ENCODE assay signal across 8 mouse cellular contexts in genomic region chr9:66505141-66505917, GRCm38 (mm10). TPM values are rescaled to one million over a fixed set of nuclear protein-coding genes. Genes with fewer than 3 reads are reported as not detected.
DNase-seq lines count a peak whose midpoint lies in the region; ATAC-seq lines count a peak whose summit lies in the region.

No protein-coding gene starts in this region.

- DNase-seq in heart, postnatal 36 days: no peak
- DNase-seq in c-Kit-positive CD71-positive TER-119-negative erythroid progenitor cells, embryonic 14.5 days (ENCODE audit: low read depth): peak; percentile 90
- peak; percentile 85 for DNase-seq in induced T-regulatory cell, adult 2 months (ENCODE audit: low read depth)
- DNase-seq in spleen, postnatal 10 days (ENCODE audit: low spot score in 2 of 2): peak; percentile 66 to 82
- no peak for DNase-seq in gastrocnemius, adult 8-10 months (ENCODE audit: low spot score in 2 of 2)
- DNase-seq in left cerebral cortex, adult 18-20 months (ENCODE audit: low spot score in 2 of 2): no peak

- 62% methylated on average over 9 of the region's 9 CpGs for WGBS in heart, embryonic 11.5 days (ENCODE audit: insufficient replicate concordance)
- WGBS in kidney, embryonic 16.5 days: 76% methylated on average over 9 of the region's 9 CpGs

- 0 out of 2 replicates have a peak, but pooled peaks have one; percentile 52 for ATAC-seq in heart, embryonic 11.5 days (replicated peaks; ENCODE audit: insufficient number of reproducible peaks, low FRiP score, low TSS enrichment)
- no peak for ATAC-seq in kidney, embryonic 16.5 days (ENCODE audit: low FRiP score, low TSS enrichment)

- no peaks in the 10 kb centered on the region for H3K27me3 ChIP-seq in heart, embryonic 11.5 days (ENCODE audit: control insufficient read depth, insufficient read depth, low read length)
- H3K27me3 ChIP-seq in kidney, embryonic 16.5 days (ENCODE audit: insufficient read depth, low read length): no peaks in the 10 kb centered on the region

- H3K36me3 ChIP-seq in heart, embryonic 11.5 days (ENCODE audit: control insufficient read depth, insufficient read depth, low read length): peaks cover 13% of the 10 kb centered on the region
- peaks cover 47% of the 10 kb centered on the region for H3K36me3 ChIP-seq in kidney, embryonic 16.5 days (ENCODE audit: insufficient read depth, low read length)

- H3K27ac ChIP-seq in heart, embryonic 11.5 days (ENCODE audit: low read depth, low read length): peak overlapping the region; percentile 36
- no peak overlapping the region for H3K27ac ChIP-seq in kidney, embryonic 16.5 days (ENCODE audit: low read length)

- no peak overlapping the region for H3K4me2 ChIP-seq in heart, embryonic 11.5 days
- no peak overlapping the region for H3K4me2 ChIP-seq in kidney, embryonic 16.5 days (replicated peaks; ENCODE audit: low read depth, low read length)

- H3K4me1 ChIP-seq in heart, embryonic 11.5 days (ENCODE audit: control insufficient read depth, insufficient read depth, low read length): peaks cover 8% of the 10 kb centered on the region
- peaks cover 8% of the 10 kb centered on the region for H3K4me1 ChIP-seq in kidney, embryonic 16.5 days (ENCODE audit: insufficient read depth, low read length)

- peak overlapping the region; percentile 40; the same call in 1 of the 2 replicates for H3K9ac ChIP-seq in heart, embryonic 11.5 days (ENCODE audit: low read depth, low read length)
- H3K9ac ChIP-seq in kidney, embryonic 16.5 days (replicated peaks; ENCODE audit: low read length): no peak overlapping the region

- no peaks in the 10 kb centered on the region for H3K9me3 ChIP-seq in heart, embryonic 11.5 days (replicated peaks; ENCODE audit: control insufficient read depth, low read length)
- H3K9me3 ChIP-seq in kidney, embryonic 16.5 days (ENCODE audit: low read length): no peaks in the 10 kb centered on the region

- no peak overlapping the region for H3K4me3 ChIP-seq in heart, embryonic 11.5 days (ENCODE audit: low read depth, low read length)
- no peak overlapping the region for H3K4me3 ChIP-seq in kidney, embryonic 16.5 days (ENCODE audit: low read length)

- intact Hi-C loops in heart, postnatal 36 days (cut with DNase I): no loop called here

RNA-seq across cellular contexts. Expression of gene Fbxl22, which starts 9.1 kb away (rescaled TPM):
- 61.3 and 61.8 TPM in 2 replicates for polyA plus RNA-seq in heart, embryonic 11.5 days (2014; fragmentation: Nextera tagmentation; extraction: Ambion mirVana)
- 10 to 100 TPM; 28.1 to 33.0 TPM for total RNA-seq in heart, postnatal 36 days (2021)
- 2.8 and 6.5 TPM in 2 replicates for polyA plus RNA-seq in kidney, embryonic 16.5 days (2015; fragmentation: Nextera tagmentation; extraction: Ambion mirVana)
- total RNA-seq in gastrocnemius, adult 8-10 months (2022): 1 to 10 TPM; 1.7 to 2.6 (median 2.5) TPM
- under 1 TPM; 0.23 to 0.52 TPM for total RNA-seq in left cerebral cortex, adult 18-20 months (2021)

Comparison
In these comparisons a context has a peak if more than half of its experiments do, and no peak if none do; other contexts are left out.
1. DNase-seq: peak in c-Kit-positive CD71-positive TER-119-negative erythroid progenitor cells, embryonic 14.5 days (single experiment), induced T-regulatory cell, adult 2 months (single experiment) and spleen, postnatal 10 days (2 of 2); none in heart, postnatal 36 days (0 of 2), gastrocnemius, adult 8-10 months (0 of 2) and left cerebral cortex, adult 18-20 months (0 of 2).
2. RNA of gene Fbxl22, which starts 9.1 kb away (total RNA-seq): 28.1 to 33.0 TPM in heart, postnatal 36 days; 1.7 to 2.6 TPM in gastrocnemius, adult 8-10 months and 0.23 to 0.52 TPM in left cerebral cortex, adult 18-20 months; every median in the first group is over 4 times any median in the second.